ENCODE assay signal across 7 mouse cellular contexts in the genomic region with DNA sequence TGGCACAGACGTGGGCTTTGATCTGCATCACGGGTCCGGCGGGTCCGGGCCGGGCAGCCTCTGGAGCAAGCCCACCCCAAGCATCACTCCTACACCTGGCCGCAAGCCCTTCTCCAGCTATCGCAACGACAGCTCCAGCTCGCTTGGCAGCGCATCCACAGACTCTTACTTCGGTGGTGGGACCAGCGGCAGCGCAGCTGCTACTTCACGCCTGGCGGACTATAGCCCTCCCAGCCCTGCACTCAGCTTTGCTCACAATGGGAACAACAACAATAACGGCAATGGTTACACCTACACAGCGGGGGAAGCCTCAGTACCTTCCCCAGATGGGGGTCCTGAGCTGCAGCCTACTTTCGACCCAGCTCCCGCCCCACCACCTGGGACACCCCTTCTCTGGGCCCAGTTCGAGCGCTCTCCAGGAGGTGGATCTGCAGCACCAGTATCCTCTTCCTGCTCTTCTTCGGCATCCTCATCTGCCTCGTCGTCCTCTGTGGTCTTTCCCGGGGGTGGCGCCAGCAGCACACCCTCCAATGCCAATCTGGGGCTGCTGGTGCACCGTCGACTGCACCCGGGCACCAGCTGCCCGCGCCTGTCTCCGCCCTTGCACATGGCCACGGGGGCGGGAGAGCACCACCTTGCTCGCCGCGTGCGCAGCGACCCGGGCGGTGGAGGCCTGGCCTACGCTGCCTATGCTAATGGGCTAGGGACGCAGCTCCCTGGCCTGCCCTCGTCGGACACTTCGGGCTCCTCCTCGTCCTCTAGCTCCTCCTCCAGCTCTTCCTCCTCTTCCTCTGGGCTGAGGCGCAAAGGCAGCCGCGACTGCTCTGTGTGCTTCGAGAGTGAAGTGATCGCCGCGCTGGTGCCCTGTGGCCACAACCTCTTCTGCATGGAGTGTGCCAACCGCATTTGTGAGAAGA. TPM values are rescaled to one million over a fixed set of nuclear protein-coding genes. Genes with fewer than 3 reads are reported as not detected.
DNase-seq lines count a peak whose midpoint lies in the region; ATAC-seq and TF ChIP-seq lines count a peak whose summit lies in the region.

No protein-coding gene starts in this region.

- peak overlapping the region; percentile 81 for H3K4me3 ChIP-seq in kidney, adult 2 months (ENCODE audit: insufficient read depth, low read depth, low read length)
- H3K4me3 ChIP-seq in limb, embryonic 10.5 days, result peak overlapping the region; percentile 100
- peak overlapping the region; percentile 91 for H3K4me3 ChIP-seq in midbrain, embryonic 12.5 days

- no peak for TF ChIP-seq POLR2A in kidney, adult 2 months (IDR thresholded peaks at IDR 0.05; ENCODE audit: low read depth, low read length)

- no peaks in the 10 kb centered on the region for H3K9me3 ChIP-seq in limb, embryonic 10.5 days (replicated peaks)
- no peaks in the 10 kb centered on the region for H3K9me3 ChIP-seq in midbrain, embryonic 12.5 days

- no peak overlapping the region for H3K27ac ChIP-seq in kidney, adult 2 months (ENCODE audit: insufficient read depth, low read depth, low read length)
- peak overlapping the region; percentile 100 for H3K27ac ChIP-seq in limb, embryonic 10.5 days
- peak overlapping the region; percentile 99 for H3K27ac ChIP-seq in midbrain, embryonic 12.5 days (replicated peaks)

- WGBS in kidney, adult 2 months, result 35% methylated on average over 56 of the region's 56 CpGs
- 1% methylated on average over 56 of the region's 56 CpGs for WGBS in limb, embryonic 10.5 days
- 1% methylated on average over 55 of the region's 56 CpGs for WGBS in midbrain, embryonic 12.5 days

- H3K4me1 ChIP-seq in kidney, adult 2 months (ENCODE audit: control insufficient read depth, insufficient read depth, low read length), result 0 out of 2 replicates have a peak, but pooled peaks cover 3% of the 10 kb centered on the region
- peaks cover 32% of the 10 kb centered on the region for H3K4me1 ChIP-seq in limb, embryonic 10.5 days
- peaks cover 23% of the 10 kb centered on the region for H3K4me1 ChIP-seq in midbrain, embryonic 12.5 days

- no peak for TF ChIP-seq CTCF in kidney, adult 2 months (conservative IDR thresholded peaks at IDR 0.05; ENCODE audit: insufficient read depth, insufficient read length, low read depth, low read length)

- peak; percentile 68 for DNase-seq in adrenal gland, postnatal 14 days
- peak; percentile 80 for DNase-seq in embryo, embryonic 10.5 days (ENCODE audit: low spot score)
- DNase-seq in heart, adult 18-20 months, result peak; percentile 23 to 38
- DNase-seq in kidney, adult 2 months, result peak; percentile 86
- DNase-seq in limb, embryonic 10.5 days (ENCODE audit: low spot score), result peak; percentile 70
- peak; percentile 21 for DNase-seq in telencephalon, adult 2 months (ENCODE audit: low read depth, low spot score)

- no peaks in the 10 kb centered on the region for H3K36me3 ChIP-seq in kidney, adult 2 months (ENCODE audit: control insufficient read depth, insufficient read depth, low read length)
- peaks cover 37% of the 10 kb centered on the region for H3K36me3 ChIP-seq in limb, embryonic 10.5 days
- peaks cover 27% of the 10 kb centered on the region for H3K36me3 ChIP-seq in midbrain, embryonic 12.5 days

- peak overlapping the region; percentile 95 for H3K4me2 ChIP-seq in midbrain, embryonic 12.5 days (replicated peaks)

- H3K27me3 ChIP-seq in kidney, adult 2 months (replicated peaks; ENCODE audit: control insufficient read depth, insufficient read depth, low read length), result no peaks in the 10 kb centered on the region
- H3K27me3 ChIP-seq in limb, embryonic 10.5 days (ENCODE audit: low read depth, poor library complexity, severe bottlenecking), result no peaks in the 10 kb centered on the region
- no peaks in the 10 kb centered on the region for H3K27me3 ChIP-seq in midbrain, embryonic 12.5 days

- no peak for ATAC-seq in midbrain, embryonic 12.5 days (ENCODE audit: low FRiP score, low read depth)

- peak overlapping the region; percentile 100 for H3K9ac ChIP-seq in midbrain, embryonic 12.5 days (replicated peaks)

RNA-seq across cellular contexts. Expression of a gene that starts 2.4 kb away (rescaled TPM):
- 3.9 and 5.7 TPM in 2 replicates for total RNA-seq in adrenal gland, postnatal 14 days (2021)
- total RNA-seq in heart, adult 18-20 months (2021), result 1 to 10 TPM; 1.2 to 1.3 TPM
- polyA plus RNA-seq in kidney, adult 2 months (2012; rRNA removed), result 3.7 and 4.7 TPM in 2 replicates
- 26.3 and 38.5 TPM in 2 replicates for polyA plus RNA-seq in limb, embryonic 10.5 days (2016; fragmentation: Nextera tagmentation; extraction: Ambion mirVana)
- polyA plus RNA-seq in midbrain, embryonic 12.5 days (2016; fragmentation: Nextera tagmentation; extraction: Ambion mirVana), result 43.3 and 47.2 TPM in 2 replicates

Comparison
In these comparisons a context has a peak if more than half of its experiments do, and no peak if none do; other contexts are left out.
1. DNase-seq: peak in every context shown above with its lines; median percentile 86 in kidney, adult 2 months; 80 in embryo, embryonic 10.5 days; 70 in limb, embryonic 10.5 days; 68 in adrenal gland, postnatal 14 days; 30 in heart, adult 18-20 months; 21 in telencephalon, adult 2 months.